Mouse (Mus musculus): ENCODE data around the gene Tmem53.

Tmem53 gene

DNA sequence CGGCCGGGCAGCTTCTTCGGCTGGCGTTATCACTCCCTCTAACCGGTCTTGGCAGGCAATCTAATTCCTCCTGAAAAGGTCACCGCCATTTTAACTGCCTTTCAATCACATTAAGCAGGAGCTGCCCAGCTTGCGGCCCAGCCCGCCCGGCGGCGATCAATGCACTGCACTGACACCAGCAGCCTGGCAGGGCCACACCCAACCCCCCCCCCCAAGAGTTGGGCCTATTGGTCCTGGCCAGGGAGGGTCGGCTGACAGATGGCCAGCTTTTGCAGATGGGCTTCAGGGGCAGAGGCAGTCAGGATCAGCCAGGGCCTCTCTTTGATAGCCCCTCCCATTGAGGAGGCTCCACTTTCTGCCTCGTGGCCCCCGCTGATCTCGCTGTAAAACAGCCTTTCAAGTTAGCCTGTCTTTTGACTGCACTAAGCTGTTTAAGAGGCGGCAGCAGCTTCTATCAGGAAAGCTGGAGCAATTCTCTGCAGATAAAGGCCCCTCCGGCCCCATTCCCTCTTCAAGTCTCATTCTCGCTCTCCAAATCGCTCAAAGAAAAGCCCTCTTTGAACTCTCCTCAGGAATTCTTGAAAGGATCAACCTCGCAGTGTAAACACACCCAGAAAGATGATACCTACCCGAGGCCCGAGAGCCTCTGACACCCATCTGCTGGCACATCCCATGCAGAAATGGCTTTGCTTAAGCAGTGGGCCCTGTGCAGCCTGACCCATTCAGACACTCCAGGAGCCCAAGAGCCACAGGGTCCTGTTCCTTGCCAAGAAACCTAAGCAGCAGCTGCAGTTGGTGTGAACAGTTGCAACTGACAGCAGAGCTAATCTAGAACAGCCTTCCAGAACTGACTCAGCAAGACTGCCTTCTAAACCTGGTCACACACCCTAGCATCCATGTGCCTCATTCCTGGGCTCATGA lies 31.8 kb downstream of the Tmem53 start:
- no peak for DNase-seq

DNA sequence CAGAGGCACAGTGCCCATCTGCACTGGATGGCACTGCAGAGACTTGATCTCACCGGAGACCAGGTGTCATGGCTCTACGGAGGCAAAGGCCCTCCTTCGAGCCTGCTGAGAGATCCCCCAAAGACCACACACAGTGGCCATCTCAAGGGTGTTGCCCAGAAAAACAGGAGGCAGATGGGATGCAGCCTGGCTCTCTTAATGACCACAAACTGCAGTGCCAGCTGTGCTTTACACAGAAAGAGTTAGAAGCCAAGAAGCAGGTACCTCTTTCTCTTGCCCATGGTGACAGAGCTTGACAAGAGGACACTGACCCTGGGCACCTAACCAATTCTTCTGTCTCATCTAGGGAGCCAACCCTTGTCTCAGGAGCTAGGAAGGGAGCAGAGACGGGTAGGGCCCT lies 32.6 kb downstream of the Tmem53 start:
- no peak for DNase-seq

DNA sequence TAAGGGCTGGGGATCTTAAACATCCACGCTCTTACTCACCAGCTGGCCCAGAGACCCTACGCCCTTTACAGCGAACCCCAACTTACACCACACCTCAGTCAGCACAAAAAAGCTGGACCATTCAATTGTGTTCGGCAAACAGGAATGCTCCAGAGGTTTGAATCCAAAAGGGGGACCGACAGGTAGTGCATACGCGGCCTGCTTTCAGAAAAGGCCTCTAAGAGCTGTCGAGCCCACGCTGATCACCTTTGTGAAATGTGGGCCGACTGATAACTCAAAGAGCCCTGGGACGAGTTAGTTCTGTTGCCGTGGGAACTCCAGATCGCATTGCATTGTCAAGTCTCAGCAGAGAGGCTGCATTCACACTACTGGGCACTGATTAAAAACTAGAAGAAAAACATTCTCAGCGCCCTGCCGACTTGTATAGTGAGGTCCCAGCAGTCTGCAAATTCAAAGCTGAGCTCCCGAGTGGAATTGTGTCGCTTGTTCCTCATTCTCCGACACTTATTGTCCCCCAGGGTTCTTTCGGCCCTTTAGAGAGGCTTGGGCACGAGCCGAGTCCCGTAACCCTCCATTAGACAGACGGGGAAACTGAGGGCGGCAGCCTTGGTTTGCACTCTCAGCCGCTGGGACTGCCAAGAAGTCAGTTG lies 36.7 kb downstream of the Tmem53 start:
- DNase-seq = no peak

DNA sequence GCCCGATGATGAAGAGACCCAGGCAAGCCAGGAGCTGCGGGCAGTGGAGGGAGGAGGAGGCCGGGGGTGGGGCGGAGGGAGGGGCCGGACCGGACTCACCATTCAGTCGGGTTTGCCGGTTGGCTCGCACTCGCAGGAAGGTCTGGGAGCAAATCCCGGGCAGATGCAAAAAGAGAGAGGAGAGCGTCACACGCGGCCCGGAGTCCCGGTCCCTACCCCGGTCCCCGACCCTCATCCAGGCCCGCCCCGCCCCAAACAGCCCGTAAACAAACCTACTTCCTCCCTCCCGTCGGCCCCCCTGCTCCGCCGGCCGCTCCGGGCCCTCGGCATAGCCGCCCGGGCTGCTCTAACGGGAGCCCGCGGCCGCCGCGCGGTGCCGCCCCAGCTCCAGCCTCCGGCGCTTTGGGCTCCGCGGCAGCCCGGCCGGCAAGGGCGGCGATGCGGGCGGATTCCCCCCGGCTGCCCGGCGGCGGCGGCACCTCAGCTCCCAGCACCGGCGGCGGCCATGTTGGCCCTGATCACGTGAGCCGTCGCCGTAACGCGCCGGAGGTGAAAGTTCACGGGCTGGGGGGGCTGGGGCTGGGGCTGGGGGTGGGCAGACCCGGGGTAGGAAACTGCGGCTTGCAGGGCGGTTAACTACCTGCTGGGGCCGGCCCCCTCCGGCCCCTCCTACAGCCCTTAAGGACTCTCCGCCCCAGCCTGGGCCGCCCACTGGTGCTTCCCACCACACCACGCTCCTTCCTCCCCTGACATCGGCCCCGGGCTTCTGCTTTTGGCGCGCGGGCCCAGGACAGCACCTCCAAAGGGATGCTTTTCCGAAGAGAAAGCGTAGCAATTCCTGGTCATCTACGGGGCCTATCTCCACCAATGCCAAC lies 37.4 kb downstream of the Tmem53 start:
- peak; percentile 76 to 81 for DNase-seq

DNA sequence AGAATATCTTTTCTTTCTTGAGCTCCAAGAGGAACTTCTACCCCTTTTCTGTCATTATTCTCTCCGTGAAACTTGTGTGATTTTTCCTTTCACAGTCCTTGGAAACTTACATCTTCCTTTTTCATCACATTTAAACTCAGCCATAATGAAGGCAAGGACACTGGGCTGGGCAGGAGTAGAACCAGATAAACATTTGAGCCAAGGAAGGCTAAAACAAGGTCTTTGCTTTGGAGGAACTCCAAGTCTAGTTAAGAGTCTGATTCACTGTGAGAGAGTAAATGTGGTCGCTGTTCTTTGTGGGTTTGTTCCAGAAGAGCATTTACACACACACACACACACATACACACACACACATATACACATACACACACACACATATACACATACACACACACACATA lies 39.9 kb downstream of the Tmem53 start:
- DNase-seq = no peak

DNA sequence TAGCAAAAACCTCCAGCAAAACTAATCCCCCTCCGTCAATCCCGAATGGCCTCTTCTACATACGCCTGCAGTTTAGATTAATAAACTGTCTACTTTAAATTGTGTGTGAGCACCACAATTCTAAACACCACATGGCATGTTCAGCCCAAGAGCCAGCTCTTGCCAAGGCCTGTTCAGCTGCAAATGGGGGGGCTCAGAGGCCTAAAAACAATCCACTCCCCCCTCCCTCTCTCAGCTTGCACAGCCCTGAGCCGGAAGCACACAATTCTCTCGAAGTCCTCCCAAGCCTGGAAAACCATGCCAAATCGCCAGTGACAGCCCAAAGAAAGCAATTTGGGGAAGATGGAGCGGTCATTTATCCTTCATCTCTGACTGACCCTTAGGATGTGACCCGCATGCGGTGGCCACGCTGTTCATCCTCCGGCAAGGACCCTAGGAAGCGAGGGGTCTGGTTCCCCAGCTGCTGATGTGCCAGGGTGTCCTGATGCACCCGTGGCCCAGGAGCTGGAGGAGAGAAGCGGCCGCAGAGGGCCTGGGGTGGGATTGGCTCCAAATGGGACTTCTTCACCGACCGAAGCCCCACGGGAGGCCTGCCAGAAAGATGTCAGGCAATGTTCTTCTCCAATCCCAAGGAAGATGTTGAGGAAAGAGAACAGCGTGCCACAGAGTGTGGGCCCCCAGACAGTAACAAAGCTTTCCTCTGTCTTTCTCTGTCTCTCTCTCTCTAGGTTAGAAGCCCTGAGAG lies 45.3 kb downstream of the Tmem53 start:
- no peak for DNase-seq

DNA sequence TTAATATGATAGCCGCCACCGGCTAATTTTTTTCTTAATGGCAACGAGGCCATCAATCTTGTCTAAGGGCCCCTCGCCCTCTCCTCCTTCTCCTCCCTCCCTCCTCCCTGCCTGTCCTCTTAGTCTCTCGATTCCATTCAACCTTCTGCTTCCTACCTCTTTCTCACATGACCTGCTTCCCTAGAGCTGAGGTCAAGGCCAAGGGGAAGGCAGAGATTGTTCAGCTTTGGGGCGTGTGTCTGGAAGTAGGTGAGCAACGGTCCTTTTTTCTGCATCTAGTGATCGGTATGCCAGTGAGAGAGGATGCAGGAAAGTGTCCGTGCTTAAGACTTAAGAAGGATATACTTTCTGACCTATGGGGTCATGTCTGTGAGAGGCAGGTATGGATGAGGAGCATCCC lies 46.1 kb downstream of the Tmem53 start:
- DNase-seq = no peak

DNA sequence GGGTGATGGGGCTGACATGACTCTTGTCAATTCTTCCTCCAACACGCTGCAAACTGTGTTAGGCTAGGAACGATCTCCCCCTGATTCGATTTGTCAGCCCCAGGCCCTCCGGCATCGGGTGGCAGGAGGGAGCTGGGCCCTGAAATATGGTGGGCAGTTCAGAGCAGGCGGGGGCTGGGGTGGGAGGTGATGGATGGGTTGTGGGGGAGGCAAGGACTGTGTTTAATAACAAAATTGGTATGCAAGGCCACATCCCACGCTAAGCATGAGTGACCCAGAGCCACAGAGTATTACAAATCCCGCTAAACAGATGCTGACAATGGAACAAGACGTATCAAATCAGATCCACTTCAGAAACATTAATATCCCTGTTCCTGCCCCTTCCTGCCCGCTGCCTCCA lies 48.2 kb downstream of the Tmem53 start:
- DNase-seq = no peak

DNA sequence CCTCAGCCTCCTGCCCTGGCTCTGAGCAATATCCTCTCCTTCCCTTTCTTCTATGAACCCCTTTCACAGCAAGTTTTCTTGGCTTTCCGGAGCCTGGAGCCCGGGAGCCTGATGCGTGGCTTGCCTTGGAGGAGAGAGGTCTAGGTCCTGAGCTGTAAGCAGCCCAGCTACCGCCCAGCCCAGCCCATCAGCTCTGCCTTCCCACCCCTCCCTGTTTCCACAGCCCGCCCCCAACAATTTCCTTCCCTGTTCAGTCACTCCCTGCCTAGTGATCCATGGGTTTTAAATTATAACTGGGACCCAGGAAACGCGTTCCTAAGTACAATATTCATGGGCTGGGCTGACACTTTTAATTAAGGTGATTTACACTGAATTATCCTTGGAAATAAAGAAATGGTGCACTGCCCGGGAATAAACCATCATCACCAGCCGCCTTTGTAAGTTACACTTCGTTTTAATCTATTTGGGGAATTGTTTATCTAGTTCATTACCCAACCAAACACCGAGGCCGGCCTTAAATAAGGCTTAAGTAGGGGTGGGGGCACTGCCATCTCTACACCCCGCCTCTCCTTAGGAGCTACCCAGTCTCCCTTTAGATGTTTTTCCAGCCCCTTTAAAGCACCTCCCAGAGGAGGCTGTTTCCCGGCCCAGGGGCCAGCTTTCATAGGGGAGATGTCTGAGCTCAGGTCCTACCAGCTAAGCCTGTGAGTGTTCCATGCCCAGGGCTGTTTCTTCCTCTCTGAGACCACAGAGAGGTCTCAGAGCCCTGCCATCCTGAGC lies 50.5 kb downstream of the Tmem53 start:
- DNase-seq = no peak

DNA sequence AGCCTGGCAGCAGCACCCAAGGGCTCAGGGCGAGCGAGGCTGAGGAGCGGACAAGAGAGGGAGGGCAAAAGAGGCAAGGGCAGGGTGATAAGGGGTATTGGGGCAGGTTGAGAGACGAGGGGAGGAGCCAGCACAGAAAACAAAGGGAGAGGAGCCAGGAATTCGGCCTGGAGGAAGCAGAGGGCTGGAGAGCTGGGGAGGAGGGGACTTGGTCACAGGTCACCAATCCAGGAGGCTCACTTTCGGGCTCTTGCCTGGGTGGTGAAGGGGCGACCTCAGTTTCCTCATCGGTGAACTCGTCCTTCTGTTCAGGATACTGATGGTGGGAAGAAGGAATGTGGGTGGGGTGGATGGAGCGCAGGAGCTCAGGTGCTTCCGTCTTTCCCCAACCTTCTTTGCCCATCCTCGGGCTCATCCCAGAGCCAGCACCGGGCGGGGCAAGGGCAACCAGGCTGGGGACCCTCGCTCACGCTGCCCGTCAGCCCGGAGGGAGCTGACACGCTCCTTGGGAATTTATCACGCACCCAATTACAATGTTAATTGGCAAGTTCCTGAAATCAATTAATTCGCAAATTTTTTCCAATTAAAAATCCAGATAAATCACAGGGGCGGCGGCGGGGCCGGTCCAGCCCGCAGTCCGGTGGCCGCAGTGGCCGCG lies 52.0 kb downstream of the Tmem53 start:
- no peak for DNase-seq

DNA sequence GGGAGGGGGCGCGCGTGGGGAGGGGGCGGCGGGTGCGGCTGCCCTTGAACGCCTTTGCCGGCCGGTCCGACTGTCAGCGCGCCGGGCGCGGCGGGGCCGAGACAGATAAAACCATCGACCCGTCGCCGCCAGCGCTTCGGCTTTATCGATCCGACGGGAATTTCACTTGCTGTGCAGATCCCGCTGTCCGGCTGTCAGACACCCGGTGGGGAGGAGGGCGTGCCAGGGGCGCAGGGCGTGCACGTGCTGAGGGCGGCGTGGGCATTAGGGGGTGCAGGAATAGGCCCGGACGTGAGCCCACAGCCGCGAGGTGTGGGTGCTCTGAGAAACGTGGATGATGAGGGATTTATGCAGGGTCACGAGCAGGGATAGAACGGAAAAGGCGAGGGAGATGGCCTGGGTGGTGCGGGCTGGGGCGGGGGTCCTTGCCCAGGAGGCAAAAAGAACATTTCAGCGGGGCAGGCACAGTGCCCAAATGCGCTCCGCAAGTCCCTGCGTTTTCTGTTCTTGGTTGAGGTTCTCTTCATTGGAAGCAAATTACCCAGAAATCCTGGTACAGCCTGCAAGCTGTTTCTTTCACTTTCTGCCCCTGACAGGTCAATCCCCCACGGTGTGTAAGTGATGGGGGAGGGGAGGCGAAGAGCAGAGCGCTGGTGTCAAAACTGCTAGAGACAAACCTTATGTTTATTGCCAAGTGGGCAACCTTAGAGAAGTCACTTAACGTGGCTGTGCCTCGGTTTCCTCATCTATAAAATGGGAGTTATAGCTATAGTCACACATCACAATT lies 52.7 kb downstream of the Tmem53 start:
- DNase-seq = no peak

DNA sequence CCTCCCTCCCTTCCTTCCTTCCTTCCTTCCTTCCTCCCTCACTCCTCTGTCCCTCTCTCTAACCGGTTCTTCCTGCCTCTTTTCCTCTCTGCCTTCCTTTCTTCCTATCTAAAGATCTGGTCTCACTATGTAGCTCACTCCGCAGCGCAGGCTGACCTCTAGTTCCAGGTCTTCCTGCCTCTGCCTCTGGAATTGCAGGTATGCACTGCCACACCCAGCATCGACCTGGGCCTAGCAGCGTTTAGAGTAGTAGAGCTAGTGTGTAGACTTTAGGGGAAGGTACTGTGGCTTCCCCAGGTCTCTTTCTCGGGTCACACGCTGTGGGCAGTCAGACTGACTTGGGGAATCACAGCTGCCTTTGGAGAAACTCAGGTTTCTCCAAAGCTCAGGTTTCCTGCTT lies 53.7 kb downstream of the Tmem53 start:
- DNase-seq = no peak

DNA sequence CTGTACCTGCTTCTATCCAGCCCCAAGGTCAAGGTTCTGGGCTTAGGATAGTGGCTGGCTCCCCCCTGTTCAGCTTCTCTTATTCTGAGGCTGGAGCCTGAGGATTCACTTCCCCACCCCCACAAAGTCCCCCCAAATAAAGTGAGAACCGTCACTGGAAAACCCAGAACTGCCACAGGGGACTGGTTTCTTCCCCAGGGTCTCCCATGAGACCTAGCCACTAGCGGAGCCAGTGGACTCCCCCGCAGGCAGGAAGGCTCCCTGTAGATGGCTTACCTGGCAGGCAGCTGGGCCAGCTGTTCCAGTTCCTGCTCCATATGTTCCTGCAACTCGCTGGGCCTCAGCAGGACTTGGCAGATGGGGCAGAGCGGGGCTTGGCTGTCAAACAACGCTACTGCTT lies 55.5 kb downstream of the Tmem53 start:
- DNase-seq = no peak

DNA sequence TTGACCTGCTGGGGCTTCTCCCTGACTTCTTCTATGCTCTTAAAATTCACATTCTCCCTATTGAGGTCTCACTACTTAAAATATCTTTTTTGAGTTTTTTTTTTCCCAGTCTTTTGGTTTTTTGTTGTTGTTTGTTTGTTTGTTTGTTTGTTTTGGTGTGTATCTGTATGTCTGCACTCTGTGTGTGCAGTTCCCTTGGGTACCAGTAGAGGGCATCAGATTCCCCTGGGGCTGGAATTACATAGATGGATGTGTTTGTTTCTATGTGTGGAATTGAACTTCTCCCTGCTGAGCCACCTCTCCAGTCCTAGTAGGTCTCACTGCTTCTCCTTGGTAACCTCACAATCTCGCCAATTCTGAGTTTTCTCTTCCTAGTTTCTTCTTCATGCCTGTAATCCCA lies 57.7 kb downstream of the Tmem53 start:
- DNase-seq = no peak

DNA sequence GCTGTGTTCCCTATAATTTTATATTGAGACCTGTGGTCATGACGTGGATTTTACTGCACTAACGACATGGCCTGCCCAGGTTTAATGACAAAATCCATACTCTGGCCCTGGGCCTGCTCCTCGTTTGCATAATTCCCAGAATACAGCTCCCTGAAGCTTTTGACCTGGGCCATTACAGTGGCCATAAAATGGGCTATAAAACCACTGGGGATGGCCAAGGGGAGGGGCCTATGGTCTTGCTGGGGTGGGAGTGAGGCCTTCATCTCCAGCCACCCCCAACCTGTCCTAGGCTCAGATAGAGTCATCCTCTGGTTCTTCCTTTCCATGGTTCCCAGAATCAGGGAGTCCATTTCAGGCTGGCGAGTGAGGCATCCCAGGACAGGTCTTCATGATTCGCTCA lies 60.1 kb downstream of the Tmem53 start:
- no peak for DNase-seq

DNA sequence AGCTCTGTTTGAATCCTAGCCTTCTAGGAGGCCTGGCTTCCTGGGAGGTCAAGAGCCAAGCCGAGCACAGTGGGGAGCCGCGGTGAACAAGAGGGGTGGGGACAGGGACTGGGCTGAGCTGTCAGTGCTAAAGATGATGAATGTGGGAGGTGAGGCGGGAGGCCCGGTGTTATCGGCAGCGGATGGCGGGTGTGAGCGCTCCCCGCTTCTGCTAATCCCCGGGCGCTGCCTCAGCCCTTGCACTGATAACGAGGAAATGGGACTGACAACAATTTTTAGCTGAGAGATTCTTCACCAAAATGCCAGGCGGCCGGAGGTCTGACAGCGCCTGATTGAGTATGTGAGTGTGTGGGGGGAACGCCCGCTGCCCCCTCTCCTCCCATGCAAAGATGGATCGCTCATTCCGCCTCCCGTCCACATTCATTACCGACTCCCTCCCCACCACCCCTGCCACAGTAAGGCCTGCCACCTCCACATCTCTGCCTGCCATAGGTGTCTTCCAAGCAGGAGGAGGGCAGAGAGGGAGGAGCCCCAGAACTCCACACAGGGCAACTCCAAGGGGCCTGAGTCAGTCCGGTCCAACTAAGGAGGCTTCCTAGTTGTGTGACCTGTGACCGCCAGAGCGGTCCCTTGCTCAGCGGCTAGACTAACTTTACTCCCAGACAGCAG lies 60.8 kb downstream of the Tmem53 start:
- no peak for DNase-seq

DNA sequence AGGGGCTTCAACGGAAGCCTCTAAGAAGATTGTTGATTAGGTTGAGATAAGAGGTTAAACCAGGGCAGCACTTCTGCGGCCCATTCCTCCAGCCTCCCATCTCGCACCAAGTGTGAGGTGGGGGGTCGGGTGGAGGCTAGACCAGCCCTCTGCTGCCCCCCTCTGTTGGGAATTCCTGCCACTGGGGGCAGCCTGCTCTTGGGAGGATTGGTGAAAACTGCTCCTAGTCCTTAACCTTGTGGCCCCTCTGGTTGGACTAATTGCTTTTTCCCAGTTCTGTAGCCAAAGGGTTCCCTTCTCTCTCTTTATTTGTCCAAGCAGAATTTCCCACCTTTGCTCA lies 61.3 kb downstream of the Tmem53 start:
- DNase-seq = peak; percentile 8 to 17

DNA sequence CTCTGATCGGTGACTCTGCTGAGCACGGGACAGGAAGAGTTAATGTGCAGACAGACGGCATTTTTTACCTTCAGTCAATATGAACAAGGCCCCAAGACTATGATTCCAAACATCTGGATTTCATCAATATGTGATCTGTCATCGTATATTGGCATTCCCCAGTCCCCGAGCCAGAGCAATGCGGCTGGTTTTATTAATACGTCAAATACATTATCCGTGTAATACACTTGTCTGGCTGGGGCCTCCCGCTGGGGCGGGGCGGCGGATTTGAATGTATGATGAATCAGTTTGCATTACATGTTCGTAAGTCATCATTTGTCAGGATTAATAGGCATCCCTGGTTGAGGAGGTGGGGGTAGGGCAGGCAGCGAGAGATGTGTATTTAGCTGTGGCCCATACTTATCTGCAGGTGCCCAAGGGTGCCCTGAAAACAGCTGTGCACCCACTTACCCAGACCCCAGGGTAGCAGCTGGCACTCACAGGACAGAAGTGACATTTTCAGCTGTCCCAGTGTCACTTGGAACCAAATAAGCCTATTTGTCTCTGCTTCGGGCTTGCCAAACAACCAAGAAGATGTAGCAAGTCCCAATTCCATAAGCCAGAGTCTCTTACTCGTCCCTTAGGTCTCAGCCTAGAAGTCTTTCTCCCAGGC lies 63.2 kb downstream of the Tmem53 start:
- no peak for DNase-seq

DNA sequence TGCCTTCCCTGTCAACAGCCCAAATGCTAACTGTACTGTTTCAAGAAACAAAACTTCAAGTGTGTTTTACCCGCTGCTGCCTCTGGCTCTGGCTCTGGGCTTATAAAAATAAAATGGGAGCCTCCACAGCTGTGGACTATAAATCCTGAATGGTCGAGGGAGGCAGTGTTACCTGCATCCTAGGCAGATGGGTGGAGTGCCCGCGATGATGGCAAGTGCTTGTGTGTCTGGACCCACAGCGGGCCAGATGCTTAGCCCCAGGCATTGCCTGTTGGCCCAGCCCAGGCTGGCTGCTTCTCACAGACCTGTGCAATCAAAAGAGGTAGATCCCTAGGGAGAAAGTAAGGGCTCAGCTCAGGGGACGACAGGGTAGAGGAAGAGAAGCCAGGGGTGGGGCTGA lies 65.0 kb downstream of the Tmem53 start:
- no peak for DNase-seq

Data from thymus, postnatal 36 days (tissue).